In genomic region chr4:150281018-150281761, GRCm38 (mm10) we compare ENCODE assay signal across 8 mouse cellular contexts. TPM values are rescaled to one million over a fixed set of nuclear protein-coding genes. Genes with fewer than 3 reads are reported as not detected.
DNase-seq lines count a peak whose midpoint lies in the region; ATAC-seq lines count a peak whose summit lies in the region.

Gene Rere (plus strand): TSS chr4:150281646.

- H3K4me3 ChIP-seq in hindbrain, embryonic 11.5 days (ENCODE audit: low read depth, low read length) = peak within 1 kb of the TSS; percentile 100

- H3K9me3 ChIP-seq in hindbrain, embryonic 11.5 days (ENCODE audit: control insufficient read depth, low read length) = no peaks in the 10 kb centered on the region

- H3K36me3 ChIP-seq in hindbrain, embryonic 11.5 days (ENCODE audit: control insufficient read depth, insufficient read depth, low read length) = no peaks in the 10 kb centered on the region

- no peaks in the 10 kb centered on the region for H3K27me3 ChIP-seq in hindbrain, embryonic 11.5 days (ENCODE audit: control insufficient read depth, insufficient read depth, low read length)

- WGBS in hindbrain, embryonic 11.5 days = under 1% methylated on average over 57 of the region's 60 CpGs

- H3K4me2 ChIP-seq in hindbrain, embryonic 11.5 days (replicated peaks; ENCODE audit: low read depth, low read length) = peak within 1 kb of the TSS; percentile 54

- 0 out of 2 replicates have a peak, but pooled peaks cover 3% of the 10 kb centered on the region for H3K4me1 ChIP-seq in hindbrain, embryonic 11.5 days (replicated peaks; ENCODE audit: control insufficient read depth, insufficient read depth, low read length)

- peak within 1 kb of the TSS; percentile 99 for H3K9ac ChIP-seq in hindbrain, embryonic 11.5 days (ENCODE audit: low read depth, low read length)

- peak; percentile 97 for ATAC-seq in hindbrain, embryonic 11.5 days (ENCODE audit: low FRiP score)

- peak within 1 kb of the TSS; percentile 97 for H3K27ac ChIP-seq in hindbrain, embryonic 11.5 days (ENCODE audit: low read depth, low read length)

- DNase-seq in MN1 (ENCODE audit: low spot score) = peak; percentile 98
- DNase-seq in cerebellum, adult 9-10 months = peak; percentile 98
- peak; percentile 93 to 99 for DNase-seq in frontal cortex, adult 2 months (ENCODE audit: extremely low spot score in 1 of 2, low spot score in 1 of 2)
- peak; percentile 100 for DNase-seq in hindbrain, embryonic 11.5 days (ENCODE audit: low spot score)
- DNase-seq in layer of hippocampus, postnatal 10 days (ENCODE audit: low spot score in 2 of 2) = peak; percentile 100
- DNase-seq in lung, postnatal 10 days = peak; percentile 99
- DNase-seq in ovary, postnatal 36 days (ENCODE audit: low spot score) = peak; percentile 98
- peak; percentile 99 for DNase-seq in thymus, postnatal 25 days

RNA-seq across cellular contexts. Expression of gene Rere, which starts in this region (rescaled TPM):
- 64.4 and 66.1 TPM in 2 replicates for polyA plus RNA-seq in frontal cortex, adult 2 months (2012; rRNA removed)
- 40.5 and 50.0 TPM in 2 replicates for polyA plus RNA-seq in hindbrain, embryonic 11.5 days (2014; fragmentation: Nextera tagmentation; extraction: Ambion mirVana)
- total RNA-seq in layer of hippocampus, postnatal 10 days (2021) = 100 to 1,000 TPM; 108 to 117 TPM

Comparison
In these comparisons a context has a peak if more than half of its experiments do, and no peak if none do; other contexts are left out.
1. Peak in every context shown above with its lines: DNase-seq, ATAC-seq, H3K4me3 ChIP-seq and H3K27ac ChIP-seq.